Mouse (Mus musculus) lung, postnatal 4 days (tissue): Measurements from ENCODE around the gene Fuom.

ENCODE experiments used
- DNase-seq, 2 experiments: peaks; one replicate each; pipeline ENCODE4 v3.0.0; 2021

Gene Fuom

DNA sequence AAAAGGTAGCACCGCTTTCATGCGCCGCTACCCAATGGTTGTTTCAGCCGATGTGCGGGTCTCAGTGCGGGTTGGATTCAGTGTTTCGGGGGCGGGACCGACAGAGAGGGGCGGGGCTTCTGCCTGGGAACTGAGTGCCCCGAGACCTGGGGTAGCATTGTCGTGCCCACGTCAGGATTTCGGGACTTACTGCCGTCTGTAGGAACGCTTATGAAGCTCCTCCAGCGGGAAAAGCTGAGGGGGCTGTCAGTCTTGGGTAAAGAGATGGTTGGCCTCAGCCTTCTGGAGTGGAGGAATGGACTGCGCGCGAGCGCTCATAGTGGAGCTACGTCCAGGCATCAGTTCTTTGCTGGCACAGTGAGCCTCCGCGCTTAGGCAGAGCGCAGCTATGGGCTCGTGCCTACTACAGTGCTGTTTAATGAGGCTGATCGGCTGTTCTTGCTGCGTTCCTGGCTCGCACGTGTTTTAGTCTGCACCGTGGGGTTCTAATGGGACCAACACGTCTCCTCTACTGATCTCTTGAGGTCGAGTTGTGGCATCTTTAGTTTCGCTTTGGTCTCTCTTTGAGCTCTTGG is 53.0 kb downstream of the Fuom start:
- DNase-seq = peak; percentile 33 to 45

DNA sequence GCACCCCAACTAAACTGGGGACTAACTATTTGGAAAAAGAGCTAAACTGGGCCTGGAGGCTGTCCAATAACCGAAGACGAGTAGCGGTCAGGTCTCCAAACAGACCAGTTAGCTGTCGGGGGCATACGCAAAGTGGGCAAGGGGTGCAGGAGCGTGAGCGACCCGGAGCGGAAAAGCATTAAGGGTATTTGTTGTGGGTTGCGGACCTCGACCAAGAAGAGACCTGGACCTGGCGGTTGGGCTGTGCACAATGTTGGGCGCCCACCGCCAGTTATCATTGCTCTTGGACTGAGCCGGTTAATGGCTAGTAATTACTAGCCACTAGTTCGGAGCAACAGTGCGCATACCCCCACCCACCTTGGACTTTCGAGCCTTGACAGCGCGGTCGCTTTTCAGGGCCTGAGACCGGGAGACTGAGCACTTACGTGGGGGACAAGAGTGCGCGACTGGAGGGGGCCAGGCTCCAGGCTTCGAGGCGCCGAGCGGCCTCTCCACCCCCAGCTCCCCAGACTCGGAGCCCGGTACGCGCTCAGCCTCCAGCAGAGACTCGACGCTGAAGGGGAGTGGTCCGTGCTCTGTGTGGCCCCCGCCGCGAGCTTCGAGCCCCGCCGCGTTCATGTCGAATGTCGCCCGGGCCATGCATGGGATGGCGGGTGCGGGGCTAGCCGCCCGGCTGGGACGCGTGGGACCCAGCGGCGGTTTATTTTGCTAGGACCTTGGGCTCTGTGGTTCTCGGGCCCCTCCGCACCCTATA is 53.7 kb downstream of the Fuom start, which contains the start of gene Msx3:
Msx3 (minus strand) TSS at position 729 of the 754 bp plus-strand sequence.
- DNase-seq = no peak

DNA sequence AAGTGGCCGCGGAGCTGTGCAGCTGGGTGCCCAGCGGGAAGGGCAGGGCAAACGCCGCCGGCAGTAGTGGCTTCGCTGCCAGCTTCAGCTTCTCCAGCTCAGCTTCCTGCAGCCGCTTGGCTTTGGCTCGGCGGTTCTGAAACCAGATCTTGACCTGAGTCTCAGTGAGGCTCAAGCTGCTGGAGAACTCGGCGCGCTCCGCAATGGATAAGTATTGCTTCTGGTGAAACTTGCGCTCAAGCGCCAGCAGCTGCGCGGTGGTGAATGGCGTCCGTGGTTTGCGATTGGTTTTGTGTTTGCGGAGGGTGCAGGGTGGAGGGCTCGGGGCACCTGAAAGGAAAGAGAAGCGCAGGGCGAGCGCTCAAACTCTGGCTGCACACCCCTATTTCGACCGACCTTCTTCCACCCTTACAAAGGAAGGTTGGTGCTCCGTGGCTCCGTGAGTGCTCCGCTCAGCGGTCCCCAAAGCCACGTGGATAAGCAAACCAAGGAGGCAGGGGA is 54.4 kb downstream of the Fuom start:
- peak in 1 of 2 experiments; percentile 27 for DNase-seq
